Mouse (Mus musculus) erythroblast, adult 5-6 weeks (primary cell): Measurements from ENCODE around the gene Doc2g. TPM values are rescaled to one million over a fixed set of nuclear protein-coding genes. Genes with fewer than 3 reads are reported as not detected.
"Not testable (repeated sequence)": the region's sequence is repeated elsewhere in the genome, so short reads cannot be mapped to it uniquely, and the experiment has no call there.

Experiments used
- ATAC-seq: replicated peaks from 2 replicates; pipeline ENCODE4 v1.8.0; 2016; ENCODE audit warnings: moderate number of reproducible peaks, mild to moderate bottlenecking, moderate TSS enrichment, inconsistent platforms; ENCODE audit not compliant: poor library complexity, low FRiP score, severe bottlenecking
- total RNA-seq, 2 experiments: library from RNA; stranded (forward) in 1 of 2; stranded (reverse) in 1 of 2; fragments of 150-400 nt in 1 of 2; fragments of 200-764, 138-1000 nt in 1 of 2; gene quantifications; 2 replicates each; pipeline versions ENCODE4 v1.2.3 to v1.2.4; 2015 to 2017; ENCODE audit warnings: low replicate concordance in 2 of 2

Doc2g gene
- total RNA-seq, 2 experiments from 2014 or later: 0.38 TPM; not detected in 1

DNA sequence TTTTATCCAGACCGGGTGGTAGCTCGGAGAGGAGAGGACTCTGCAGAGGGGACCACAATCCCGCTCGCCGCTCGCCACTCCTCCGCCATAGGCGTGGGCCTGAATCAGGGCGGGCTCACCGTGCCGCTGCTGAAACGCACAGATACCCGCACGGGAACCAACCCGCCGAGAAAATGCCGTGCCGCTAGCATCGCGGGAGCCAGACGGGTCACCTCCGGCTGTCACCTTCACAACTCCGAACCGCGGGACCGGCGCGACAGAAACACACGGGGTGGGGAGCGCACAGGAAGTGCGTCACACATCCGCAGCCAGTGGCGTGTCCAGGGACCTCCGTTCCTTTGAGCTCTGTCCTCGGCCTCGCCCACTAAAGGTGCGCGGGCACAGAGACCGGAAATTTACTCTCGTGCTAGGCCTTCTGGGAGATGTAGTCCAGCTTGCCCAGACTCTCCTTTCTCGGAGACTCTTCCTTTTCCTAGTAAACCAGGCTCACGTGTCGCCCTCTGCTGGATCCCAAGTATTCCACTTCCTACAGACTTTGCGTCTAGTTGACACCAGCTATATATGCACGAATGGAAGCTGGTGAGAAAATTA lies 9.4 kb downstream of the Doc2g start, which contains the start of gene Ndufv1:
Gene Ndufv1, minus strand, starts transcription at position 375 of the 591 bp plus-strand sequence.
- peak; percentile 95 for ATAC-seq

DNA sequence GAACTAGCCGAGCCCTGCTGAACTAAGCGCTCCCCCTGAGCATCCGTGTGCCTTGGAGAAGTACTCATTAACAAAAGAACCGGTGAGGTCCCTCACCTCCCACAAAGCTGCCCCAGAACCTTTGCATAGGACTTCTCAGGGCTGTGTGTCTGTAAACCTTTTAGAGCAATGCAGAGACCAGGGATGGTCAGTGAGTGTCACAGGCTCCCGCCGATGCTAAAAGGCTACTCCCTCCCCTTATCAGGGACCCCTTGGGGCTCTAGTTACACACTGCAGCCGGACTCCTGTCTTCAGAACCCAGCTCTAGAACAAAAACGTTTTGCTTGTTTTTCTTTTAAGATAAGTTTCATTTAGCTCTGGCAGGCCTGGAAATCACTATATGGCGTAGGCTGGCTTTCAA lies 10.0 kb downstream of the Doc2g start:
- ATAC-seq: peak; percentile 48

DNA sequence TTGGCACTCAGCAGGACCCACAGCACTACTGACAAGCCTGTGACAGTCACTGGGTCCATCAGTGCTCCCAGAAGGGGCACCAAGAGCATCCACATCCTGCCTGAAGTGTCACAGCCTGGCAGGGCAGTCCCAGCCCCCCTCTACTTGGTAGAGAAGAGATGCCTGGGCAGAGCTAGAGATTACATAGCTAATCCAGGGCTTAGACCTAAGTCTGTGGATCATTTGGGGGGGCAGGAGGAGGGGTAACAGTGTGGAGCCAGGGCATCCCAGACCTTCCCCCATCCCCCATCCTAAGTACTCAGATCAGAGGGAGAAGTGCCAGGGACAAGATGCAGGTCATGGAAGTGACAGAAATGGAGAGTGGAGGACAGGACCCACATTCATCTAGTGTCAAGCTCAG lies 11.7 kb downstream of the Doc2g start:
- ATAC-seq: no peak

DNA sequence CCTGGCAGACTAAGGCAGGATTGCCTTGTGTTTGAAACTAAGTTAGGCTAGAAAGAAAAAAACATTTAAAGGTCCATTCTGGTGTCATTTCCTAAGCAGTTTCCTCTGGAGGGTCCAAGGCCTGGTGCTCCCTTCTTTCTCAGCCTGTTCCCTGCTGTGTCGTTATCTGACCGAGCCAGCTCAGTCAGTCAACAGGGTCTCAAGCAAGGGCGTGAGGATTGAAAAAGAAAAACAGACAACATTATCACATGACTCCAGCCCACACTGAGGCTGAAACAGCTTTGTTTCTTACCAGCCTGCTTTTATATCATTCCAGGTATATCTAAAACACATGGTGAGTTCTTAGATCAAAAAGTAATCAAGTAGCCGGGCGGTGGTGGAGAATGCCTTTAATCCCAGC lies 12.5 kb downstream of the Doc2g start:
- ATAC-seq: no peak

DNA sequence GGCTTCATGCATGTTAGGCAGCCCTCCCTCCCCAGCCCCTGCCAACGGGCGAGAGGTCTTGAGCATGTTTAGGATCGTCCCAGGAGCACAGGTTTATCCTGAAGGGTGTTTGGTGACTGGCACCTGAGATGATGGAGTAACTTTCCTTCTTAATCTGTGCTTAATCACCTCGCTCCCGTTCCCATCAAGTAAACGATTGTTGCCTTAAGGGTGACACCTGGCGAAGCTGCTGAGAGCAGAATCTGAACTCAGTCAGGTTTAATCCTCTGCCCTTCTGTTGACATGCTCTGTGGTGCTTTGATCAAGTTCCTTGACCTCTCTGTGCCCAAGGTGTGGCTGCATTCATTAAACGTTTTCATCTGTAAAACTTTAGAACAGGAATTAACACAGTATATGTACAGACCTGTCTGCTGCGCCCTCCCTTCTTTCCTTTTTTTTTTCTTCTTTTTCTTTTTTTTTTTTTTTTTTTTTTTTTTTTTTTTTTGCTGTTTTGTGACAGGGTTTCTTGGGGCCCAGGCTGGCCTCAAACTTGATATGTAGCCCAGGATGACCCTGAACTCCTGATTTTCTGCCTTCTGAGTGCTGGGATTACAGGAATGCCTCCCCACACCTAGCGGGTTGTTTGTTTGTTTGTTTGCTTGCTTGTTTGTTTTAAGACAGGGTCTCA lies 14.9 kb downstream of the Doc2g start:
- ATAC-seq: no peak

DNA sequence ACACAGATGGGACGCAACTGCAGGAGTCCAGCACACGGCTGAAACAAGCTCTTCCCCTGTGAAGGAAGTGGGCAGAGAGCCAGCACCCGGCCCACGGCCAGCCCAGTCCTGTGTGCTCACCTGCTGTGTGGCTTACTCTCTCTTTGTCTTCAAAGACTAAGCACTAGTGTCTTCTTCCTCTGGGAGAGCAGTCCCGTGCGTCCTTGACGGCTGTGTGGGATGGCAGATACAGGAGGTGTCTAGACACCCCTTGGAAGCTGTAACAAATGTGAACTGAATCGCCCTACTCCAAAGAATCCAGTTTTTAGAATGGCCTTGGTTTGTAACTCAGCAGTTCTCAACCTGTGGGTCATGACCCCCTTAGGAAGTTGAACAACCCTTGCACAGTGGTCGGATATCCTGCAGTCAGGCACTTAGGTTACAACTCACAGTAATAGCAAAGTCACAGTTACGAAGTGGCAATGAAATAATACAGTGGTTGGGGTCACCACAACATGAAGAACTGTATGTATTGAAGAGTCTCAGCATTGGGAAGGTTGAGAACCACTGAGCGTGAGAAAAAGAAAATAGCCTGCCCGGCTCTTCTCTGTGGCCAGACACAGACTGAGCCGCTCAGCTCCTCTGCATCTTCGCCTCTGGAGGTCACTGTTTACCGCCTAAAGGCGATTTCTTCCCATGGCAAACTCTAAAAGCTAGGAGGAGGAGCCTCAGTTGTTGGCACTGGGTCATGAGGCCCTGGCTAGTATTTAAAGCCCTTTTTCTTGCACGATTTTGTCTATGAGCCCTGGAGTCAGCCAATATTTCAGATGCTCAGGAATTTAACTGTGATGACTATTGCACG lies 15.8 kb downstream of the Doc2g start:
- ATAC-seq: peak; percentile 95

DNA sequence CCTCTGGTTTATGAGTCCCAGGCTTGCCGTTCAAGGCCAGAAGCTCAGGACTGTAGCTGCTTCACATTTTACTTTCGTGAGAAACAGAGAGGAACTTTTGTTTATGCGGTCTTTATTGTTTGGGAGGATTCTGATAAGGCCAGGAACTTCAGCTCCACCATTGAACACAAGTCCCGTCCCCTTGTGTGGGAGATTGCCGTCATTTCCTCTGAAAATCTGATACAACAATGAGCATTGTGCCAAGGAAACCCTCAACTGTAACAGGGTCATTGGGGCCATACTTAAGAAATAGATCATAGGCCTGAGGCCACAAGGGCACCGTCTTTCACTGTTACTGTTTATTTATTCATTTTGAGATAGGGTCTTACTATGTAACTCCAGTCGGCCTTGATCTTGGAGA lies 20.1 kb downstream of the Doc2g start:
- ATAC-seq: no peak

DNA sequence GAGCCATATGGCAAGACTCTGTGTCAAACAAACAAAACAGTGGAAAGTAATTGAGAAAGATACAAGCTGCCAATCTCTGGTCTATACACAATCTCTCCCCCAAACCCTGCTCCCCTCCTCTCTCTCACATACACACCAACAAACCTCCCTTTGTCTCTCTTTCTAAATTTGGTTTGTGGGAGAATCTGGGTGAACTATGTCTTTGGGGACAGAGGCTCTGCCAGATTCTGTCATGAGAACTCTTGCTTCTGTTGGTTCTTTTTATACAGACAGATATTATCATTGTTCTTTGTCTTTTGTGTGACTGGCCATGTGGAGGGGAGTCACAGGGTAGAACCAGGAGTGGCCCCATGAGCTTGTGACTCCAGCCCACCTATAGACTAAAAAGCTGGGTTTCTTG lies 24.5 kb downstream of the Doc2g start:
- ATAC-seq: no peak

DNA sequence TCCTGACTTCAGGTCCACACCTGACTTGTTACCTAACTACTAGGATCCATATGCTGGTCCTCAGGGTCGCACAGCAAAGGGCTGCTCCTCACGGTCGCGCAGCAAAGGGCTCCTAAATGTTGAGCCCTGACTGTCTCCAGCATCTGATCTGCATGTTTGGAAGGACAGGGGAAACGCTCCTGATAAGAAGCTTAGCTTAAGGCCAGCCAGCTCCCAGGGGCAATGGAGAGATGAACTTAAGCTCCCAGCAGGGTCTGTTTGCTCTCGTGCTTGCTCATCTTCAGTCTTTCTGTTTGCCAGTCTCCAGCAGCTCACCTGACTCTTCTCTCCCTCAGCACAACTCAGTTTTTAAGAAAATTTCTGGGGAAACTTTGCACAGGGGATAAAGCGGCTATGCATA lies 29.6 kb downstream of the Doc2g start:
- no peak for ATAC-seq

DNA sequence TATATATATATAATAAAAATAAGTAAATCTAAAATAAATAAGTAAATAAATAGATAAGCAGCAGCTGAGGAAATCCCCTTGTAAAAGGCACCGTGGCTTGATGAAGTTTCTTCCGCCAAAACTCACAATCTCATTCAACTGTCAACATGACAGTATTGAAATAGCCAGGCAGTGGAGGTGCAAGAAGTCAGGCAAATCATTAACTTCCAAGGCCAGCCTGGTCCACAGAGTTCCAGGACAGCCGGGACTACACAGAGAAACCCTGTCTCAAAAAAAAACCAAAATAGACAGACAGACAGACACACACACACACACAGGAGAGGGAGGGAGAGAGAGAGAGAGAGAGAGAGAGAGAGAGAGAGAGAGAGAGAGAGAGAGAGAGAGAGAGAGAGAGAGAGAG lies 30.2 kb downstream of the Doc2g start:
- no peak for ATAC-seq

DNA sequence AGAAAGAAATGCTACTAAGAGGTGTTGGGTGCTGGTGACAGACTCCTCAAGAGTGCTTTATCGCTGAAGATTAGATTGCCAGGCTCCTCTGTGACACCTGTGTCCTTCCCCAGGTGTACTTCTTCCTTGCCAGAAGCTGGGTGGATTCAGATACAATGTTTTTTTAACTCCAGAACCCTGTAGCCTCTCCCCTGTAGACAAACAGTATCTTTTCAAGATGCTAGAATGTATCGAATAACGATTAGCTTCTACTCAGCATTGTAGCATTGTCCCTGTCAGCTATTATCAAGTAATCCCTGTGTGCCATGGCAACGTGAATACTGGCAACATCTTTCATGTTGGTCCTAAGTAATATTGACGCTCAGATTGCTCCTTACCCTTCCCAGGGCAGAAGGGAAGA lies 30.6 kb downstream of the Doc2g start:
- no peak for ATAC-seq

DNA sequence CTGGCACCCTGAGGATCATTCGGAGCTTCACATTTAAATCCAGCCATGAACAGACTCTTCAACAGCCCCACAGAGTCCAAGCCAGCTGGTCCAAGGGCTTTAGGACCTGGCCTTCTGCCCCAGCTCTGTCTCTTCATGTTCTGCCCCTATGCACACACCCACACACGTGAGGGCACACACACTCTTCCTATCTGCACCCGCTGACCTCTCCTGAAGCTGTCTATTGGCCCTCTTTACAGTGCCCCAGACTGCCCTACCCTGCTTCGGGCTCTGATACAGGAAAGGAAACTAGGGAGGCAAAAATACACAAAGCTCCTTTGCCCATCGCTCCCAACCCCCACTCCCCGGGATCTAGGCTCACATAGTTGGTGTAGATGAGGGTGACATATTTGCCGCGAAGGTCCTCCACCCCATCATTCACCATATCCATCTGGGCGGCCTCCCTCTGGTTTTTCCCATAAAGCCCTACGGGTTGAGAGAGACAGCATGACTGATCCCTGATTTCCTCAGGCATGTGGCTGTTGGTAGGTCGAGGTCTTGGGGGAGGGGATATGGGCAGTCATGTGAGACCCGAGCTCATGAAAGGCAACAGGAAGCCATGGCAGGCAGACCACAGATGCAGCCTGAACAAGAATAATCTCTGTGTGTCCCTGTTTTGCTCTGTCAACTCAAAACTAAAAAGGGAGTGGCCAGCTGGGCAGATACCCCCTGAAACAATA lies 33.4 kb downstream of the Doc2g start:
- no peak for ATAC-seq

DNA sequence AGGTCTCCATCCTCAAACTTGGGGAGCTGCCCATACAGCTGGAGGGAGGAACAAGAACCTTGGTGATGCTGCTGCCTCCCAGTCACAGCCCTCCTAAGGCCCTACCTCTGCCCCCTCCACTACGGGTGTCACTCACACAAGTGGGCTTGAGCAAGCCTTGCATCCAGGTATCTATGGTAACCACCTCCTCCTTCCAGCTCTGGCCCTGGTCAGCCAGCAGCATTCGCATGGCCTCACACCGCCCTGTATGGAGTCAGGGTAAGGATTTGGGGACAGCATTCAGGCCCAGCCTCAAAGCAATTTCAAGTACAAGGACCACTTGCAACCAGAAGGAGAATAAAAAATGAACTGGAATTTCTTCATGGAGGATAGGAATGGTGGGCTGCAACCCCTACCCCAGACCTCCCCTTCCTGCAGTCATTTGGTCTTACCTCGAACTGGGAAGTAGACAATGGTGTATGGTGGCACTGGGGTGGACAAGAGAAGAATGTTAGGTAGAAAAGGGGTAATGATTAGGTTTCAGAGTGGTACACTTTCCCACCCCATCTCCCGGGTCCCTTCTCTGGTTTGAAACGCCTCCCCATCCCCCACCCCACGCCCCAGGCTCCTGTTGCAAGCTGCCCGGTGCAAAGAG lies 34.2 kb downstream of the Doc2g start:
- not testable (repeated sequence) for ATAC-seq

DNA sequence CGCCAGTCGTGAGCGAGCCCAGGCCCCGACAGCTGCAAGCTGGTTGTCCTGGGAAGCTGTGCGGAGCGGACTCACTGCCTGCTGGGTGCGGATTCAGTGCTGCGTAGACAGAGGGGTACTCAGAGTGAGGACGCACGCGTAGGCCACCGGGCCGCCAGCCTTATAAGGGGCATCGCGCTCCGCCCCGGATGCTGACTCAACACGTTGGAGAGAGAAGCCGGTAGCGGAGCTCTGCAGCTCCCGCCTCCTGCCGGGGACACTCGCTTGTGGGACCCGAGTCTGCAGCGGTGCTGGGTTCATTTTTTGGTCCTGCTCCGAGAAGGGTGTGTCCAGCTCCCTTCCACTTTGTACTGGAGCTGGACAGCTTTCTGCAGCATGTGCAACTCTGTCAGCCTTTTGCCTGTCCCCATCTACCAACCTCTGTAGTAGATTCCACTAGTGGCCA lies 34.7 kb downstream of the Doc2g start, which contains the start of gene Gstp1:
Gene Gstp1, minus strand, starts transcription at position 198 of the 445 bp plus-strand sequence.
- ATAC-seq: peak; percentile 89

DNA sequence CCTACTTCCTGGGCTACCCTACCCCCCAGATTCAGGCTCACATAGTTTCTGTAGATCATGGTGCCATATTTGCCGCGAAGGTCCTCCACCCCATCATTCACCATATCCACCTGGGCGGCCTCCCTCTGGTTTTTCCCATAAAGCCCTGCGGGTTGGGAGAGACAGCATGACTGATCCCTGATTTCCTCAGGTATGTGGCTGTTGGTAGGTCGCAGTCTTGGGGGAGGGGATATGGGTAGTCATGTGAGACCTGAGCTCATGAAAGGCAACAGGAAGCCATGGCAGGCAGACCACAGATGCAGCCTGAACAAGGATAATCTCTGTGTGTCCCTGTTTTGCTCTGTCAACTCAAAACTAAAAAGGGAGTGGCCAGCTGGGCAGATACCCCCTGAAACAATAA lies 37.8 kb downstream of the Doc2g start:
- ATAC-seq: not testable (repeated sequence)

DNA sequence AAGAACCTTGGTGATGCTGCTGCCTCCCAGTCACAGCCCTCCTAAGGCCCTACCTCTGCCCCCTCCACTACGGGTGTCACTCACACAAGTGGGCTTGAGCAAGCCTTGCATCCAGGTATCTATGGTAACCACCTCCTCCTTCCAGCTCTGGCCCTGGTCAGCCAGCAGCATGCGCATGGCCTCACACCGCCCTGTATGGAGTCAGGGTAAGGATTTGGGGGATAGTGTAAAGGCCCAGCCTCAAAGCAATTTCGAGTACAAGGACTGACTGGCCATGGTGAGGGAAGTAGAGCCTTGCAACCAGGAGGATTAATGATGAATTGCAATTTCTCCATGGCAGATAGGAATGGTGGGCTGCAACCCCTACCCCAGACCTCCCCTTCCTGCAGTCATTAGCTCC lies 38.4 kb downstream of the Doc2g start:
- ATAC-seq: not testable (repeated sequence)

DNA sequence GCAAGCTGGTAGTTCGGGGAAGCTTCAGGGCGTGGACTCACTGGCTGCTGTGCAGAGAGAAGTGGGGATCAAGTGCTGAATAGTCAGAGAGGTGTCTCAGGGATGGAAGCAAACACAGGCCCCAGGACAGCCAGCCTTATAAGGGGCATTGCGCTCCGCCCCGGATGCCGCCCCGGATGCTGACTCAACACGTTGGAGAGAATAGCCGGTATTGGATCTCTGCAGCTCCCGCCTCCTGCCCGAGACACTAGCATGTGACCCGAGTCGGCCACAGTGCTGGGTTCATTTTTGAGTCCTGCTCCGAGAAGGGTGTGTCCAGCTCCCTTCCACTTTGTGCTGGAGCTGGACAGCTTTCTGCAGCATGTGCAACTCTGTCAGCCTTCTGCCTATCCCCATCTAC lies 39.0 kb downstream of the Doc2g start:
- ATAC-seq: no peak

DNA sequence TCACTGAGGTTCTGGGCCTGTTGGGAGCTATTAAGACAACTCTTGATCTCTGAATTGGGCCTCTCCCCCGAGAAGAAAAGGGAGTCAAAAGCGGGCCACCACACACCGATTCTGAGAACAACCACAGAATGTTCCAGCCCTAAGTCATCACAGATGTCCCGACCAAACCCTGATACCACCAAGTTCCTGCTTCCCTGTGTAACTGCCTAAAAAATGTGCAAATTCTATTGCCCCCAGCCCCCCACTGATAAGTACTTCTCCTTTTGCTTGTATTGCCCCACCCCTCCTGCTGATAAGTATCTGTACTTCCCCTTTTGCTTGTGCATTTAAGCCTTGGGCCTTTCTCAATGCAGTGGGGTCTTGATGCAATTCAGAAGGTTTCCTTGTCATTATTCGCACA lies 41.0 kb downstream of the Doc2g start:
- not testable (repeated sequence) for ATAC-seq

DNA sequence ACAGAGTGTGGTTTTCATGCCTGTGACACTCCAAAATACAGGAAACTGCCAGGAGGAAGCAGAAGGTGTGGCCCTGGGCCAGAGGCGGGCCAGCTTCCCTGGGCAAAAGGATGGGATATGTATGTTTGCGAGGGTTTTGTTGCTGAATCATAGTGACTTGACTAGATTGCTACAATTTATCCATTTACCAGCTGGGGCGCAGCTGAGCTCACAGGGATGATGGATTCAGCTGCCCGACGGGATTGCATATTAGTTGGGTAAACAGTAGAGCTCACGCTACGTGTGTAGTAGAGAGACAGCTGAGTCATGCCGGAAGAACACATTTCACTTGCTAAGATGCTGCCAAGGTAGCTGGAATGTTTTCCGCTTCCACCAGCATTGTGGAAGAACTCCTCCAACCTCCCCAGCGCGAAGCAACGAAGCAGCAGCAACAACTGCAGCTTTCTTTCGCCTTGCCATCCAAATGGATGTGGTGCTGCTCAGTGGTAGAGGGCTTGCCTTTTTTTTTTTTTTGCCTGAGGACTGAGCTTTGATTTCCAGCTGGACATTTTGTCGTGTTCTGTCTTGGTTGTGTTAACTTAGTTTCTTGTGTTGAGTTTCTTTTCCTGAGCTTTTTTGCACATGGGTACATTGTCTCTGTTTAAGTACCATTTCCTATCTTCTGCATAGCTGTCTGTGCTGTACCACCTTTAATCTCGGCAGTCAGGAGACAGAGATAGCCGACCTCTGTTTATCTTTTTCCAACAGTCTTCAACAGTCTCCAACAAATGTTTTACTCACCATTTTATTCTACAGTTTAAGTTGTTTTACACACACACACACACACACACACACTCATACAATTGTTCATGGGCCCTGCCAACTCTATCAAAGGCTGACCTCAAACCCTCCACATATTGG lies 43.1 kb downstream of the Doc2g start, which contains the start of gene Gstp2:
Gene Gstp2, minus strand, starts transcription at position 58 of the 900 bp plus-strand sequence.
- ATAC-seq: peak; percentile 89
